Mouse (Mus musculus) hindbrain, embryonic 11.5 days (tissue): Measurements from ENCODE around the gene Add2. TPM values are rescaled to one million over a fixed set of nuclear protein-coding genes. Genes with fewer than 3 reads are reported as not detected.

ENCODE experiments used
- ATAC-seq: fragments of 200-750 bp; cut with Nextera tagmentation; 2 replicates; pipeline ENCODE4 v1.8.0; 2017; ENCODE audit warnings: mild to moderate bottlenecking, moderate TSS enrichment, moderate library complexity; ENCODE audit not compliant: low FRiP score
- DNase-seq: peaks from one replicate; pipeline ENCODE4 v3.0.0-alpha.2; 2015; ENCODE audit warnings: low spot score
- H3K27ac ChIP-seq: fragments of 300-500 bp; sonication (generic); 2 replicates; pipeline ENCODE4 v1.5.1; 2014; ENCODE audit warnings: mild to moderate bottlenecking, low read depth, low read length
- H3K27me3 ChIP-seq: fragments of 300-500 bp; sonication (generic); 2 replicates; pipeline ENCODE4 v1.6.1; 2014; ENCODE audit warnings: mild to moderate bottlenecking, low read length, moderate library complexity, mixed read lengths; ENCODE audit not compliant: control insufficient read depth, insufficient read depth
- H3K36me3 ChIP-seq: fragments of 300-500 bp; sonication (generic); 2 replicates; pipeline ENCODE4 v1.6.1; 2014; ENCODE audit warnings: mild to moderate bottlenecking, low read length, moderate library complexity, mixed read lengths; ENCODE audit not compliant: control insufficient read depth, insufficient read depth
- H3K4me1 ChIP-seq: fragments of 300-500 bp; sonication (generic); replicated peaks from 2 replicates; pipeline ENCODE4 v1.6.1; 2014; ENCODE audit warnings: low read length, mixed read lengths; ENCODE audit not compliant: control insufficient read depth, insufficient read depth
- H3K4me2 ChIP-seq: fragments of 300-500 bp; sonication (generic); replicated peaks from 2 replicates; pipeline ENCODE4 v1.6.1; 2014; ENCODE audit warnings: mild to moderate bottlenecking, low read depth, low read length
- H3K4me3 ChIP-seq: fragments of 300-500 bp; sonication (generic); 2 replicates; pipeline ENCODE4 v1.5.1; 2014; ENCODE audit warnings: low read depth, low read length
- H3K9ac ChIP-seq: fragments of 300-500 bp; sonication (generic); 2 replicates; pipeline ENCODE4 v1.6.1; 2014; ENCODE audit warnings: low read depth, low read length
- H3K9me3 ChIP-seq: fragments of 300-500 bp; sonication (generic); 2 replicates; pipeline ENCODE4 v1.6.1; 2016; ENCODE audit warnings: low read length; ENCODE audit not compliant: control insufficient read depth
- WGBS: fragments of 180-500 bp; shearing (Covaris S2); extraction: QIAGEN DNeasy Blood & Tissue Kit; methylation state at CpG from one replicate; pipeline ENCODE4 v1.1.7; 2014; 5-methylcytosine and 5-hydroxymethylcytosine counted together
- polyA plus RNA-seq: library from polyadenylated mRNA; unstranded; fragments of >200 nt; fragmentation: Nextera tagmentation; extraction: Ambion mirVana; gene quantifications from 2 replicates; pipeline ENCODE4 v1.2.1, GENCODE M21; 2014

The Add2 gene
- polyA plus RNA-seq, 1 experiment from 2014 or later, result 68.4 TPM

- no peak overlapping the region for H3K4me2 ChIP-seq
- WGBS, result 23% methylated on average over 4 of the region's 4 CpGs
- peak; percentile 54 for DNase-seq
- peaks cover 26% of the 10 kb centered on the region for H3K4me1 ChIP-seq
- peak; percentile 61; the same call in 1 of the 2 replicates for ATAC-seq
- no peaks in the 10 kb centered on the region for H3K27me3 ChIP-seq
- H3K27ac ChIP-seq, result peak overlapping the region; percentile 92
- no peak overlapping the region for H3K9ac ChIP-seq
- H3K9me3 ChIP-seq, result no peaks in the 10 kb centered on the region
- H3K4me3 ChIP-seq, result no peak overlapping the region
- no peaks in the 10 kb centered on the region for H3K36me3 ChIP-seq
Observed at GRCm38 (mm10) chr6:86053099-86053498, 24.6 kb downstream of the Add2 start.

GRCm38 (mm10) chr6:86053594-86053993, 25.1 kb downstream of the Add2 start:
- H3K9me3 ChIP-seq, result no peaks in the 10 kb centered on the region
- H3K27me3 ChIP-seq, result no peaks in the 10 kb centered on the region
- WGBS, result 79% methylated on average over 5 of the region's 5 CpGs
- DNase-seq (no peak), ATAC-seq (no peak)
- peaks cover 26% of the 10 kb centered on the region for H3K4me1 ChIP-seq
- no peak overlapping the region for H3K4me3 ChIP-seq
- H3K4me2 ChIP-seq, result no peak overlapping the region
- H3K36me3 ChIP-seq, result no peaks in the 10 kb centered on the region
- H3K27ac ChIP-seq, result peak overlapping the region; percentile 92
- no peak overlapping the region for H3K9ac ChIP-seq

GRCm38 (mm10) chr6:86058475-86058874, 30.0 kb downstream of the Add2 start:
- 3% methylated on average over 1 of the region's 1 CpGs for WGBS
- H3K36me3 ChIP-seq, result no peaks in the 10 kb centered on the region
- ATAC-seq (peak; percentile 60; the same call in 1 of the 2 replicates), DNase-seq (peak; percentile 71)
- H3K4me2 ChIP-seq, result no peak overlapping the region
- H3K4me1 ChIP-seq, result peaks cover 14% of the 10 kb centered on the region
- no peak overlapping the region for H3K4me3 ChIP-seq
- no peak overlapping the region for H3K9ac ChIP-seq
- no peaks in the 10 kb centered on the region for H3K27me3 ChIP-seq
- H3K27ac ChIP-seq, result peak overlapping the region; percentile 96
- no peaks in the 10 kb centered on the region for H3K9me3 ChIP-seq

GRCm38 (mm10) chr6:86059151-86059853, 30.8 kb downstream of the Add2 start:
- ATAC-seq (peak; percentile 92), DNase-seq (peak; percentile 68)
- no peaks in the 10 kb centered on the region for H3K36me3 ChIP-seq
- peak overlapping the region; percentile 96 for H3K27ac ChIP-seq
- H3K9ac ChIP-seq, result peak overlapping the region; percentile 49; the same call in 1 of the 2 replicates
- WGBS, result 25% methylated on average over 7 of the region's 7 CpGs
- H3K4me3 ChIP-seq, result no peak overlapping the region
- H3K4me2 ChIP-seq, result peak overlapping the region; percentile 20
- no peaks in the 10 kb centered on the region for H3K9me3 ChIP-seq
- peaks cover 17% of the 10 kb centered on the region for H3K4me1 ChIP-seq
- H3K27me3 ChIP-seq, result no peaks in the 10 kb centered on the region

GRCm38 (mm10) chr6:86060170-86060569, 31.7 kb downstream of the Add2 start:
- H3K36me3 ChIP-seq, result no peaks in the 10 kb centered on the region
- DNase-seq (no peak), ATAC-seq (no peak)
- H3K4me1 ChIP-seq, result peaks cover 23% of the 10 kb centered on the region
- peak overlapping the region; percentile 96 for H3K27ac ChIP-seq
- no peaks in the 10 kb centered on the region for H3K9me3 ChIP-seq
- H3K4me3 ChIP-seq, result no peak overlapping the region
- H3K4me2 ChIP-seq, result no peak overlapping the region
- no peak overlapping the region for H3K9ac ChIP-seq
- WGBS, result 94% methylated on average over 3 of the region's 3 CpGs
- H3K27me3 ChIP-seq, result no peaks in the 10 kb centered on the region

GRCm38 (mm10) chr6:86062226-86062625, 33.7 kb downstream of the Add2 start:
- no peak overlapping the region for H3K4me2 ChIP-seq
- H3K4me3 ChIP-seq, result no peak overlapping the region
- no peak for DNase-seq

GRCm38 (mm10) chr6:86062684-86063083, 34.2 kb downstream of the Add2 start:
- H3K4me2 ChIP-seq, result no peak overlapping the region
- H3K4me3 ChIP-seq, result no peak overlapping the region
- 86% methylated on average over 2 of the region's 2 CpGs for WGBS
- no peaks in the 10 kb centered on the region for H3K36me3 ChIP-seq
- DNase-seq, result no peak
- H3K27ac ChIP-seq, result 0 out of 2 replicates have a peak overlapping the region, but pooled peaks have one; percentile 4
- no peak overlapping the region for H3K9ac ChIP-seq
- no peaks in the 10 kb centered on the region for H3K27me3 ChIP-seq
- no peak for ATAC-seq
- peaks cover 25% of the 10 kb centered on the region for H3K4me1 ChIP-seq
- H3K9me3 ChIP-seq, result no peaks in the 10 kb centered on the region

More at GRCm38 (mm10) chr6:86062226-86062625, 33.7 kb downstream of the Add2 start:
- 65% methylated on average over 5 of the region's 5 CpGs for WGBS
- H3K4me1 ChIP-seq, result peaks cover 25% of the 10 kb centered on the region
- no peaks in the 10 kb centered on the region for H3K27me3 ChIP-seq
- H3K36me3 ChIP-seq, result no peaks in the 10 kb centered on the region
- H3K27ac ChIP-seq, result 0 out of 2 replicates have a peak overlapping the region, but pooled peaks have one; percentile 4
- no peaks in the 10 kb centered on the region for H3K9me3 ChIP-seq
- ATAC-seq, result no peak
- no peak overlapping the region for H3K9ac ChIP-seq

- Histone ChIP-seq H3K27me3 (no peaks in the 10 kb centered on the region), H3K4me3 (no peak overlapping the region), H3K36me3 (no peaks in the 10 kb centered on the region), H3K4me1 (peaks cover 17% of the 10 kb centered on the region), H3K4me2 (0 out of 2 replicates have a peak overlapping the region, but pooled peaks have one; percentile 6), H3K27ac (peak overlapping the region; percentile 88), H3K9me3 (no peaks in the 10 kb centered on the region), H3K9ac (0 out of 2 replicates have a peak overlapping the region, but pooled peaks have one; percentile 8)
- WGBS, result 32% methylated on average over 6 of the region's 6 CpGs
- peak; percentile 59; the same call in 1 of the 2 replicates for ATAC-seq
- DNase-seq, result peak; percentile 48
Observed at GRCm38 (mm10) chr6:86064318-86065016, 36.0 kb downstream of the Add2 start.
